Mouse (Mus musculus): ENCODE measurements around the gene Phpt1.

- TF ChIP-seq ZNF384 (IDR thresholded peaks at IDR 0.05; ENCODE audit: low read depth, low read length) (no peak), MAFK (IDR thresholded peaks at IDR 0.05; ENCODE audit: insufficient read depth, low read depth, low read length) (no peak)
These were observed 45.8 kb upstream of the Phpt1 start for GRCm38 (mm10) chr2:25620852-25621228.
